Mouse (Mus musculus) stomach, postnatal 0 days (tissue): ENCODE measurements around the gene Afap1.

ENCODE experiments used
- CTCF ChIP-seq: IDR thresholded peaks from 2 replicates; pipeline ENCODE4 v1.5.1; 2016; ENCODE audit warnings: antibody characterized with exemption, low read depth, mild to moderate bottlenecking, moderate library complexity
- EP300 ChIP-seq: optimal IDR thresholded peaks from 2 replicates; pipeline ENCODE3; 2016; ENCODE audit warnings: antibody characterized with exemption

DNA sequence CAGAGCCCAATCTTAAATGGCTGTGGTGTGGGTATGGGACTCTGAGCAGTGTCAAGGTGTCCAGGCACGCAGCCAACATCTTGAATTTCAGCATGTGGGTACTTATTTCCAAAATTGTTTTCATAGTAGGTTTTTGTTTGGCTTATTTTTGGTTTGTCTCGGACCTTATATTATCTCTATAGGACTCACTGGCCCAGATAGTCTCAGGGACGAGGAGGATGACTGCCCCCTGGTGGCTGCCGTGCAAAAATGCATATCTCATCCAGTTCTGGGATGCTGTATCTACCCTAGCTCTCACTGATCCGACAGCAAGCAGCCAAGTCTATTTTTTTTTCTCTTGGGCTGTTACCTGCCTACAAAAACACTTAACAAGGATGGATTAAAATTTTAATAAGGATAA is 82.6 kb downstream of the Afap1 start:
- TF ChIP-seq EP300 (no peak), CTCF (peak; percentile 89)
